Mouse (Mus musculus) cerebellum, adult 2 months (tissue): ENCODE data around the gene Gm20403. TPM values are rescaled to one million over a fixed set of nuclear protein-coding genes. Genes with fewer than 3 reads are reported as not detected.
"Not testable (repeated sequence)": the region's sequence is repeated elsewhere in the genome, so short reads cannot be mapped to it uniquely, and the experiment has no call there.

Source experiments
- DNase-seq, 2 experiments: peaks; one replicate each; pipeline ENCODE4 v3.0.0; 2021
- H3K27ac ChIP-seq: fragments of 200-500 bp; 2 replicates; pipeline ENCODE4 v1.5.1; 2012; ENCODE audit warnings: low read length, control low read depth, inconsistent platforms; ENCODE audit not compliant: insufficient read depth
- H3K27me3 ChIP-seq: fragments of 200-500 bp; 2 replicates; pipeline ENCODE4 v1.6.1; 2012; ENCODE audit warnings: inconsistent platforms, mild to moderate bottlenecking, low read length, moderate library complexity; ENCODE audit not compliant: control insufficient read depth, insufficient read depth
- H3K4me1 ChIP-seq: fragments of 200-500 bp; 2 replicates; pipeline ENCODE4 v1.6.1; 2011; ENCODE audit warnings: low read length; ENCODE audit not compliant: control insufficient read depth, insufficient read depth
- H3K4me3 ChIP-seq: fragments of 200-500 bp; replicated peaks from 2 replicates; pipeline ENCODE3; 2011; ENCODE audit warnings: mild to moderate bottlenecking, low read depth, low read length, control low read depth; ENCODE audit not compliant: insufficient read depth
- CTCF ChIP-seq: fragments of 200-500 bp; IDR thresholded peaks from 2 replicates; pipeline ENCODE4 v1.5.1; 2011; ENCODE audit warnings: low read depth, mild to moderate bottlenecking, control low read depth, low read length, moderate library complexity, borderline replicate concordance; ENCODE audit not compliant: insufficient read depth
- POLR2A ChIP-seq: fragments of 200-500 bp; IDR thresholded peaks from 2 replicates; pipeline ENCODE4 v1.6.1; 2011; ENCODE audit warnings: low read length, control low read depth, borderline replicate concordance; ENCODE audit not compliant: insufficient read depth
- WGBS: fragments of 180-500 bp; shearing (Covaris S2); methylation state at CpG from one replicate; pipeline ENCODE4 v1.1.7; 2018; 5-methylcytosine and 5-hydroxymethylcytosine counted together
- polyA plus RNA-seq: library from polyadenylated mRNA; depleted of rRNA; stranded (reverse); fragments of >200 nt; gene quantifications from 2 replicates; pipeline ENCODE4 v1.2.3, GENCODE M21; 2012

The Gm20403 gene
- polyA plus RNA-seq, 1 experiment: not detected

- 94% methylated on average over 5 of the region's 5 CpGs for WGBS
- TF ChIP-seq CTCF (no peak), POLR2A (no peak)
- no peak overlapping the region for H3K27ac ChIP-seq
- DNase-seq: no peak
- H3K4me3 ChIP-seq: no peak overlapping the region
- H3K4me1 ChIP-seq: no peaks in the 10 kb centered on the region
- H3K27me3 ChIP-seq: no peaks in the 10 kb centered on the region
Observed at GRCm38 (mm10) chr12:54980939-54981338, 5.4 kb downstream of the Gm20403 start.

- TF ChIP-seq CTCF (no peak), POLR2A (no peak)
- no peaks in the 10 kb centered on the region for H3K27me3 ChIP-seq
- no peak overlapping the region for H3K27ac ChIP-seq
- no peak overlapping the region for H3K4me3 ChIP-seq
- 83% methylated on average over 6 of the region's 6 CpGs for WGBS
- DNase-seq: no peak
- no peaks in the 10 kb centered on the region for H3K4me1 ChIP-seq
Observed at GRCm38 (mm10) chr12:54980532-54980931, 5.8 kb downstream of the Gm20403 start.

GRCm38 (mm10) chr12:54969033-54969432, 17.3 kb downstream of the Gm20403 start:
- H3K4me3 ChIP-seq: no peak overlapping the region
- 89% methylated on average over 3 of the region's 3 CpGs for WGBS
- TF ChIP-seq POLR2A: no peak
- H3K27ac ChIP-seq: no peak overlapping the region
- H3K27me3 ChIP-seq: no peaks in the 10 kb centered on the region
- H3K4me1 ChIP-seq: no peaks in the 10 kb centered on the region
- DNase-seq: no peak

GRCm38 (mm10) chr12:54965532-54966160, 20.7 kb downstream of the Gm20403 start:
- Histone ChIP-seq H3K4me1 (no peaks in the 10 kb centered on the region), H3K27ac (no peak overlapping the region), H3K4me3 (no peak overlapping the region), H3K27me3 (no peaks in the 10 kb centered on the region)
- no peak for DNase-seq
- TF ChIP-seq CTCF (no peak), POLR2A (no peak)
- 91% methylated on average over 4 of the region's 4 CpGs for WGBS

GRCm38 (mm10) chr12:54959569-54959968, 26.8 kb downstream of the Gm20403 start:
- Histone ChIP-seq H3K27ac (no peak overlapping the region), H3K27me3 (no peaks in the 10 kb centered on the region), H3K4me3 (no peak overlapping the region), H3K4me1 (no peaks in the 10 kb centered on the region)
- 72% methylated on average over 2 of the region's 2 CpGs for WGBS
- DNase-seq: no peak
- no peak for TF ChIP-seq CTCF
- no peak for TF ChIP-seq POLR2A

- no peak for DNase-seq
- Histone ChIP-seq H3K27me3 (no peaks in the 10 kb centered on the region), H3K4me1 (no peaks in the 10 kb centered on the region), H3K4me3 (no peak overlapping the region), H3K27ac (no peak overlapping the region)
- WGBS: 90% methylated on average over 2 of the region's 2 CpGs
- TF ChIP-seq POLR2A: no peak
- no peak for TF ChIP-seq CTCF
Observed at GRCm38 (mm10) chr12:54956974-54957373, 29.4 kb downstream of the Gm20403 start.

- WGBS: 91% methylated on average over 4 of the region's 4 CpGs
- no peak for DNase-seq
- no peak overlapping the region for H3K27ac ChIP-seq
- no peaks in the 10 kb centered on the region for H3K27me3 ChIP-seq
- H3K4me3 ChIP-seq: no peak overlapping the region
- TF ChIP-seq POLR2A (no peak), CTCF (no peak)
- H3K4me1 ChIP-seq: no peaks in the 10 kb centered on the region
Observed at GRCm38 (mm10) chr12:54956457-54956856, 29.9 kb downstream of the Gm20403 start.

- H3K27ac ChIP-seq: no peak overlapping the region
- no peak for DNase-seq
- TF ChIP-seq POLR2A (no peak), CTCF (no peak)
- H3K4me3 ChIP-seq: no peak overlapping the region
- H3K27me3 ChIP-seq: no peaks in the 10 kb centered on the region
- WGBS: 88% methylated on average over 6 of the region's 6 CpGs
- H3K4me1 ChIP-seq: no peaks in the 10 kb centered on the region
Observed at GRCm38 (mm10) chr12:54946116-54946515, 40.2 kb downstream of the Gm20403 start.

GRCm38 (mm10) chr12:54942586-54943157, 43.7 kb downstream of the Gm20403 start:
- WGBS: 88% methylated on average over 6 of the region's 6 CpGs
- H3K4me1 ChIP-seq, H3K4me3 ChIP-seq, H3K27me3 ChIP-seq, H3K27ac ChIP-seq, DNase-seq: not testable (repeated sequence)

- 95% methylated on average over 5 of the region's 5 CpGs for WGBS
Observed at GRCm38 (mm10) chr12:54937581-54938343, 48.6 kb downstream of the Gm20403 start.

More at GRCm38 (mm10) chr12:54937581-54938343, 48.6 kb downstream of the Gm20403 start:
- H3K4me3 ChIP-seq, DNase-seq, H3K27ac ChIP-seq, H3K4me1 ChIP-seq, H3K27me3 ChIP-seq: not testable (repeated sequence)
